Mouse (Mus musculus): Measurements from ENCODE around the gene Cck. TPM values are rescaled to one million over a fixed set of nuclear protein-coding genes. Genes with fewer than 3 reads are reported as not detected.
A peak's percentile ranks its signal among the peaks of the same experiment; 100 is the strongest.

Gene Cck
- polyA plus RNA-seq (2016; fragmentation: Nextera tagmentation; extraction: Ambion mirVana) = 8.1 and 10.3 TPM in 2 replicates

DNA sequence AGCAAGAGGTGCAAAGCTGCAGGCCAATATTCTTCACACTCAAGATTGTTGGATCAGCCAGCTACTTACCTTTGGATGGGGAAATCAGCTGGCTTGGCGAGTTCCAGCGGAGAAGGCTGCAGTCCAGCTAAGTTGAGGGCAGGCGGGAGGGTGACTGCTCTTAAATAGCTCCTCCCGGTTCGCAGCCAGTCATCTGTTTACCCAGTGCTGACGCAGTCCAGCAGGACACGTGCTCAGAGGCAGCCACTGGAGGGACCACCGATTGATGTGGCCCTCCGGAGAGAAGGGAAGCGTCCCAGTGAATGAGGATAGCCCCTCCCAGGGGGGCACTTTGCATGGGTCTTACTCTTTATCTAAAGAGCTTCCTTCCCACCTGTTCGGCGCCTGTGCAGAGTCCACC, at the start of gene Cck:
Gene Cck, minus strand, starts transcription at position 166 of the 400 bp plus-strand sequence.
- Histone ChIP-seq H3K4me2 (replicated peaks) (peak within 1 kb of the TSS; percentile 52), H3K9me3 (no peaks in the 10 kb centered on the region), H3K4me1 (peaks cover 16% of the 10 kb centered on the region; the same call in 1 of the 2 replicates), H3K27ac (replicated peaks) (no peak within 1 kb of the TSS), H3K4me3 (peak within 1 kb of the TSS; percentile 38), H3K27me3 (peaks cover 62% of the 10 kb centered on the region), H3K9ac (replicated peaks) (no peak within 1 kb of the TSS), H3K36me3 (no peaks in the 10 kb centered on the region)
- WGBS = 3% methylated on average over 12 of the region's 12 CpGs
- no peak for ATAC-seq (ENCODE audit: low FRiP score, low read depth)

DNA sequence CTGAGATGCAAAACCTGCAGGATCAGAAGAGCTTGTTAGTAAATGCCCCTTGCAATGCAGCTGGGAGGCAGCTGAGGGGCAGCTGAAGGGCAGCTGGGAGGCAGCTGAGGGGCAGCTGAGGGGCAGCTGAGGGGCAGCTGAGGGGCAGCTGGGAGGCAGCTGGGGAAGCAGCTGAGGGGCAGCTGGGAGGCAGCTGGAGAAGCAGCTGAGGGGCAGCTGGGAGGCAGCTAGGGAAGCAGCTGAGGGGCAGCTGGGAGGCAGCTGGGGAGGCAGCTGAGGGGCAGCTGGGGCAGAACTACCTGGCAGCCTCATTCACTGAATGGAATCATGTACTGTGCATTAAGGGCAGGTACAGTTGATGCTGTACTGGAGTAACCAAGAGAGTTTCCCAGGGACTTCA, 46.0 kb upstream of the Cck start:
- H3K27me3 ChIP-seq = no peaks in the 10 kb centered on the region

DNA sequence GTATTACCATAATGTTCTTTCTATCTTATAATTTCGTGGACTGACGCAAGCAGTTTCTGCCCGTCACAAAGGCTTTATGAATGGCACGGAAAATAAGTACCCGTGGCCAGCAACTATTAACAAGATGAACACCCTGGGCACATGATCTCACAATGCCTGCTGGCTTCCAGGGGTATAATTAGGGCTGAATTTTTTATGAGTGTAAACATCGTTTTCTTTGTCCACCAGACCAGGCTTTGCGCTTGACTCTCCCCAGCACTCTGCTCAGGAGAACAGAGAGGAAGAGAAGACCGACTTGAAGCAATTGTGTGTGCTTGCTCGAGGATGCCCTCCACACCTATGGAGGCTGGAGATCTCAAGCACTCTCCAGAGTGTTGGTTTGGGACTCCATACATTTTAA, 37.1 kb upstream of the Cck start:
- no peaks in the 10 kb centered on the region for H3K4me1 ChIP-seq
- ATAC-seq (ENCODE audit: low FRiP score, low read depth) = no peak
- H3K36me3 ChIP-seq = no peaks in the 10 kb centered on the region
- 76% methylated on average over 9 of the region's 9 CpGs for WGBS
- no peak overlapping the region for H3K4me2 ChIP-seq (replicated peaks)
- H3K4me3 ChIP-seq = no peak overlapping the region
- no peaks in the 10 kb centered on the region for H3K27me3 ChIP-seq
- no peak overlapping the region for H3K27ac ChIP-seq (replicated peaks)
- no peaks in the 10 kb centered on the region for H3K9me3 ChIP-seq
- H3K9ac ChIP-seq (replicated peaks) = no peak overlapping the region

More for the DNA sequence above, 46.0 kb upstream of the Cck start:
- Histone ChIP-seq H3K9ac (replicated peaks) (no peak overlapping the region), H3K9me3 (no peaks in the 10 kb centered on the region), H3K4me2 (replicated peaks) (no peak overlapping the region), H3K27ac (replicated peaks) (peak overlapping the region; percentile 50; the same call in 1 of the 2 replicates), H3K4me3 (no peak overlapping the region), H3K36me3 (no peaks in the 10 kb centered on the region), H3K4me1 (no peaks in the 10 kb centered on the region)
- no peak for ATAC-seq (ENCODE audit: low FRiP score, low read depth)

DNA sequence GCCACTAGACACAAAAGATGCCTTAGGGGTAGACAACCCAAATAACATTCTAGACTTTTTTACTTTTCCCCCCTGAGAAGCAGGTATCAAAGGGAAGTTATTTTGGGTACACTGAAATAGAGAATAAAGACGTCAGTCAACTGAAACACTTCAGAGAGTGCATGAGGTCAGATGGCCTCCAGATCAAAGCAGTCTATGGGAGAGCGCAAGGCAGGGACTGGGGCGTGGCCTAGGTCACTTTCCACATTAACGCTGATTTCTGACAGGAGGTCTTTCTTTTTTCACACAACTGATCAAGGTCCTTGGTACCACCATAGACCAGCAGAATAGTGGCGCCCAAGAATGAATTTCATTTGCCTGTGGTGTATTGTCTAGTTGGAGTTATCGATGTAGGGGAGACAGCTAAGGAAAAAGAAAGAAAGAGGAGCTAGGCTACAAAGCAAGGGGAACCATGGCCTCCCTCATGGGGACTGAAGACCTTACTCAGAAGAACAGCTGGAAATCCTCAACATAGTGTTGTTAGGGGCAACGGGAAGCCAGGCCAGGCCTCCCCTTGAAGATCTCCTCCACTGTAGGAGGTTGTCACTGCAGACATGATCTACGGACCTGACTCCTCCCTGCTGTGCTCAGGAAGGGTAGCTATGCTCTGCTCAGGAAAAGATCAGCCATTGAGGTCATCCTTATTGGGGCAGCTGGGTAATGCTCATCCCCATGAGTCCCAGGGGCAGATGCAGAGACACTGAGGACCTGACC, 33.3 kb upstream of the Cck start:
- no peak overlapping the region for H3K9ac ChIP-seq (replicated peaks)
- no peak overlapping the region for H3K4me3 ChIP-seq
- 73% methylated on average over 8 of the region's 8 CpGs for WGBS
- H3K36me3 ChIP-seq = no peaks in the 10 kb centered on the region
- H3K27me3 ChIP-seq = no peaks in the 10 kb centered on the region
- H3K9me3 ChIP-seq = peaks cover 4% of the 10 kb centered on the region; the same call in 1 of the 2 replicates
- no peak for ATAC-seq (ENCODE audit: low FRiP score, low read depth)
- no peaks in the 10 kb centered on the region for H3K4me1 ChIP-seq
- H3K27ac ChIP-seq (replicated peaks) = no peak overlapping the region
- no peak overlapping the region for H3K4me2 ChIP-seq (replicated peaks)

DNA sequence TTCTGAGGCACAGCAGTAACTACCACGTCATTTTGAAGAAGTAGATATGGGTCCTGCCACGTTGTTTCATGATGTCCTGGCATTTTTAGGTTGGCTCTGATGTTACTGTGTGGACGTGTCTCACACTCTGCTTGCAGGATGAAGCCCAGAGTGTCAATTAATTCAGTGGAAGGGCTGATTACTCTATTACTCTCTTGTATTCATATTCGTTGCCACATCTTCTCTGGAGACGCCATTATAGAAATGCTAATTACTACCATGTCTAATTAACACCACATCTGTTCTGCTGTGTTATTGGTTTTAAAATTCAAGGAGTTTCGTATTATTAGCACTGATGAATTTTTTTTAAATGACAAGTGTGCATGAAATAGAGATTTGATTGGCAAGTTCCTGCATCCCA, 30.7 kb upstream of the Cck start:
- H3K36me3 ChIP-seq = no peaks in the 10 kb centered on the region
- H3K4me2 ChIP-seq (replicated peaks) = no peak overlapping the region
- no peak overlapping the region for H3K27ac ChIP-seq (replicated peaks)
- H3K4me1 ChIP-seq = no peaks in the 10 kb centered on the region
- no peaks in the 10 kb centered on the region for H3K27me3 ChIP-seq
- no peak for ATAC-seq (ENCODE audit: low FRiP score, low read depth)
- no peak overlapping the region for H3K4me3 ChIP-seq
- WGBS = 78% methylated on average over 6 of the region's 6 CpGs
- no peak overlapping the region for H3K9ac ChIP-seq (replicated peaks)
- H3K9me3 ChIP-seq = peaks cover 4% of the 10 kb centered on the region; the same call in 1 of the 2 replicates

DNA sequence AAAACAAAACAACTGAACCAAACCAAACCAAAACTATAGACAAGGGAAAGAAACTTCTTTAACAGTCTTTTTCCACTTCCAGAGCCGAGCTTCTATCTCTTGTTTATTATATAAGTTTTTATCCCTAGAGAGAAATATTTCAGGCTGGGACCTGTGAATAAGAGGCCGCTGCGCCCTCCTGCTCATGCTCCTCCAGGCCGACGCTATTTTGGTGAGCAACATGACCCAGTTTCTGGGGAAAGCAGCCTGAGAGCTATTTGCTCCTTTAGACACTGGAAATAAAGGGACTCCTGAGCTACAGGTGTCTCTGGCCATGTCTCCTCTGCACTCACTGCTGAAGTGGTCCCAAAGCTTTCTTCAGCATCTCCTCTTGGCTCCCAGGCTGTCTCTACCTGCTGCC, 24.6 kb upstream of the Cck start:
- no peaks in the 10 kb centered on the region for H3K9me3 ChIP-seq
- no peak for ATAC-seq (ENCODE audit: low FRiP score, low read depth)
- 0 out of 2 replicates have a peak, but pooled peaks cover 3% of the 10 kb centered on the region for H3K4me1 ChIP-seq
- no peaks in the 10 kb centered on the region for H3K36me3 ChIP-seq
- H3K4me2 ChIP-seq (replicated peaks) = no peak overlapping the region
- no peak overlapping the region for H3K4me3 ChIP-seq
- H3K27me3 ChIP-seq = no peaks in the 10 kb centered on the region
- H3K9ac ChIP-seq (replicated peaks) = no peak overlapping the region
- 82% methylated on average over 5 of the region's 5 CpGs for whole genome bisulfite sequencing
- no peak overlapping the region for H3K27ac ChIP-seq (replicated peaks)

DNA sequence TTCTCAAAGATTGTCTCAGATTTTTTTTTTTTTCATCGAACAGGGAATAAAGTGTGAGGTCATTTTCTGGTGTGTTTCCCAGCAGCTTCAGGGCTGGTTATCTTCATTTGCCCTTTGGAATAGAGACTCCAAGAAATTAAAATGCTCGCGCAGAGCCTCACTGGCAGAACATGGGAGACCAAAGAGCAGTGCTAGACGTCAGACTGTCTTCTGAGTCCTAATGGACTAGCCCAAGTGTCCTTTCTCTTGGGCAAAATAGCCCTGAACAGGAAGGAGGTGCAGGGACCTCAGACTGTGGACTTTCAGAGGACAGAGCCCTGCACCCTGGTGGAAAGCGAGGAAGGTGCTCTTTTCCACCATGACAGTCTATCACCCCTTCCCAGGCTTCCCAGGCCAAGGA, 19.0 kb upstream of the Cck start:
- Histone ChIP-seq H3K9ac (replicated peaks) (no peak overlapping the region), H3K4me3 (no peak overlapping the region), H3K4me1 (no peaks in the 10 kb centered on the region), H3K9me3 (no peaks in the 10 kb centered on the region), H3K27ac (replicated peaks) (no peak overlapping the region), H3K4me2 (replicated peaks) (no peak overlapping the region), H3K36me3 (no peaks in the 10 kb centered on the region), H3K27me3 (no peaks in the 10 kb centered on the region)
- 89% methylated on average over 5 of the region's 5 CpGs for WGBS
- no peak for ATAC-seq (ENCODE audit: low FRiP score, low read depth)

DNA sequence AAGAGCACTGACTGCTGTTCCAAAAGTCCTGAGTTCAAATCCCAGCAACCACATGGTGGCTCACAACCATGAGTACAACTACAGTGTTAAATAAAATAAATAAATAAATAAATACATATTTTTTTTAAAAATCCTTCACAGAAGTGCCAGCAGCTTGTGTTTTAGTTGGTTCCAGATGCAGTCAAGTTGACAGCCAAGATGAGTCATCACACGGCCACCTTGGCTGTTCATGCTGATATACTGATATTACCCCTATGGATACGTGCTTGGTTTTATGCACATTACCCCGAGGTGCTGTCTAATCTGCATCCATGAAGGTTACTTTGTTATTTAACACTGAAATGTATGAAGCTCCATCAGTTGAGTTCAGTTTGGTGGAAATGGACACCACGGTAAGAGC, 16.4 kb upstream of the Cck start:
- Histone ChIP-seq H3K27me3 (no peaks in the 10 kb centered on the region), H3K9ac (replicated peaks) (no peak overlapping the region), H3K36me3 (no peaks in the 10 kb centered on the region), H3K4me2 (replicated peaks) (no peak overlapping the region), H3K4me3 (no peak overlapping the region), H3K27ac (replicated peaks) (no peak overlapping the region), H3K4me1 (no peaks in the 10 kb centered on the region), H3K9me3 (no peaks in the 10 kb centered on the region)
- no peak for ATAC-seq (ENCODE audit: low FRiP score, low read depth)
- WGBS = 93% methylated on average over 4 of the region's 4 CpGs

DNA sequence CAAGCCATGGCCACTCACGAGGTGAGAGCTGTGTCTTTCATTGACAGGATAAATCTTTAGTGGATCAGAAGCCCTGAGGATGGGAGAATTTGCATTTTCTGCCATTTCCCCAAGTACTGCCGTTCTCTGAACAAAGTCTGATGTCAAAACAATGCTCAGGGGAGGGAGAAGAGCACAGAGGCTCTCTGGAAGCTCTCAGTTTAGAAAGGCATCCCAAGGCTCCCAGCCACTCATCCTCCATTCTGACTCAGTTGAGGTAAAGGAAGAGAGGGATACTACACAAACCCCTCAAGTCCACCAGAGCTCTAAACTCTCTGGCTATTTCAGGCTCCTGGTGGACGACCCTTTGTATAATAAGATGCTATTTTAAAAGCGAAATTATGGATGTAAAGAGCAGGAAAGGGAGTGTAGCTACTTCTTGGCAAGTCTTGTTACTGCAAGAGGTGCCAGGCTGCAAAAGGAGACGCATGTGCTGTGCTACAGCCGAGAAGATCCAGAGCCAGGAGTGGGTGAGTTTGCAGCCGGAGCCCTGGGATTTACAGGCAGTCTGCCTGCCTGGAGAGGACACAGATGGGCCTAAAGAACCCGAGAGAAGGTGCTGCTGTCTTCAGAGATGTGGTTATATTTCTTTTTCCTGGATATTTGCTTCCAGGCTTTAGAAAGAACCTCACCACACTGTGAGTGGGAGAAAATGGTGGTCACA, 11.1 kb upstream of the Cck start:
- ATAC-seq (ENCODE audit: low FRiP score, low read depth) = no peak
- H3K36me3 ChIP-seq = no peaks in the 10 kb centered on the region
- H3K9ac ChIP-seq (replicated peaks) = no peak overlapping the region
- no peaks in the 10 kb centered on the region for H3K4me1 ChIP-seq
- H3K27ac ChIP-seq (replicated peaks) = no peak overlapping the region
- 66% methylated on average over 8 of the region's 8 CpGs for WGBS
- no peaks in the 10 kb centered on the region for H3K27me3 ChIP-seq
- H3K4me3 ChIP-seq = no peak overlapping the region
- H3K4me2 ChIP-seq (replicated peaks) = no peak overlapping the region
- no peaks in the 10 kb centered on the region for H3K9me3 ChIP-seq

DNA sequence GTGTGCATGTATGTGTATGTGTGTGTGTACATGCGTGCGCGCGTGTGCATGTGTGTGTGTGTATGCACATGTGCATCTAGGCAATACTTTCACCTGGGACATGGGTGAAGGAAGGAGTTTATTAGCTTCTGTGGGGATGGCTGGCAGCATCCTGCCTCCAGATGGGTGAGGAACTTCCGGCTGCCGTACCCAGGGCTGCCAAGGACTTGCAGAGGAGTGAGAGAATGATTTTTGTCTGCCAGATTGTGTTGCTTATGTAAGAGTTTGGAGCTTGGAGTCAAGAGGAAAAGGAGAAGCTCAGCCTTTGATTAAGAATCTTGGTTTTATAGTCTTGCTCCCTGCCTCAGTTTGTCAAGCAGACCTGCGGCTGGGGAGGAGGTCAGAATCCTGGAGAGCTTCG, 9.9 kb upstream of the Cck start:
- H3K27ac ChIP-seq (replicated peaks) = no peak overlapping the region
- H3K4me1 ChIP-seq = no peaks in the 10 kb centered on the region
- no peaks in the 10 kb centered on the region for H3K27me3 ChIP-seq
- H3K4me3 ChIP-seq = no peak overlapping the region
- WGBS = 94% methylated on average over 8 of the region's 8 CpGs
- no peaks in the 10 kb centered on the region for H3K9me3 ChIP-seq
- no peak overlapping the region for H3K9ac ChIP-seq (replicated peaks)
- ATAC-seq (ENCODE audit: low FRiP score, low read depth) = no peak
- no peaks in the 10 kb centered on the region for H3K36me3 ChIP-seq
- no peak overlapping the region for H3K4me2 ChIP-seq (replicated peaks)

DNA sequence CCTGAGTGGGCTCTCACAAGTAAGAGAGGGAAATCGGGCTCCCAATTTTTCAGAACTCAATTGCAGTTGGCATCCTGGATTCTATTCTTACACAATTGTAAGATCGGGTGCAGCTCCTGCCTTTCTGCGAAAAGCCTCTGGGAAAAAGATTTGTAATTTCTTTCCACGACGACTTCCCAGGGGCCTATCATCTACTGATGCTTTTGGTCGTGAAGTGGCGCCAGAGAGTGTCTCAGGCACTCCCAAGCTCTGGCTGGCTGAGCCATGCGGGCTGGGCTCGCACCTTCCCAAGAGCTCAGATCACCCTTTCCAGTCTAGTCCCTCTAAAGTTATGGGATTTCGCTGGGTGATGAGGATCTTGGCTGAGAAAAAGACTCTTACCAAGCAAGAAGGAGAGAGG, 608 bp upstream of the Cck start:
- Histone ChIP-seq H3K4me1 (peaks cover 16% of the 10 kb centered on the region; the same call in 1 of the 2 replicates), H3K9ac (replicated peaks) (no peak overlapping the region), H3K27me3 (peaks cover 62% of the 10 kb centered on the region), H3K27ac (replicated peaks) (no peak overlapping the region), H3K36me3 (no peaks in the 10 kb centered on the region), H3K9me3 (no peaks in the 10 kb centered on the region), H3K4me2 (replicated peaks) (no peak overlapping the region), H3K4me3 (no peak overlapping the region)
- 31% methylated on average over 10 of the region's 10 CpGs for WGBS
- no peak for ATAC-seq (ENCODE audit: low FRiP score, low read depth)

DNA sequence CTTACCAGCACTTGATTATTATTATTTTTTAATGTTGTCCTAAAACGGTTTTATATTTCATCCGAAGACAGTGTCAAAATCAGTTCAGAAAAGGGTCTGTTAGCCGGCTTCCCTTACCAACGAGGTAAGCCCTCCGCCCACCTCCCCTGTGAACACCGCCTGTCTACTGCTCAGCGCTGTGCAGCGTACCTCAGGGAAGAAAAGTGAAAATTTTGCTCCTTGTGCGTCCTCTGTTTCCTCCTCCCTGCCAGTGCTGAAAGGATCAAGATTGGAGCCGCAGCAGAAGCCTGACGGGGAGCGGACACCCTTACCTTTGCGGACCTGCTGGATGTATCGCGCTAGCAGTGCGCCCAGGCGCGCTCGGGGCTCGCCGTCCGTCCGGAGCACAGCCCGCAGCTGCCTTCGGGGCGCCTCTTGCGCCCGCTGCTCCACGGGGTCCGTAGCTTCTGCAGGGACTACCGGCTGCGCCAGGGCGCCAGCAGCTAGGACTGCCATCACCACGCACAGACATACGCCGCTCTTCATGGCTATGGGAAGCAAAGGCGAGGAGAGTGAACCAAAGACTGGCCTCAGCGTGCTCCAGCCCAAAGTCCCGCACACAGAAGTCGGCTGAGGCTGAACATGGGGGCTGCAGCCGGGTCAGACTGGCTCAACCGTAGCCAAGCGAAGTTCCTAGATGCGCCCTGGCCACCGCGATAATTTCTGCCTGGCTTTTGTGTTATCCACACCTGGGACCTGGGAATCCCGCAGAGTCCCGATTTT, 1.3 kb downstream of the Cck start:
- Histone ChIP-seq H3K9me3 (no peaks in the 10 kb centered on the region), H3K9ac (replicated peaks) (peak overlapping the region; percentile 24; the same call in 1 of the 2 replicates), H3K4me2 (replicated peaks) (peak overlapping the region; percentile 52), H3K4me1 (peaks cover 16% of the 10 kb centered on the region; the same call in 1 of the 2 replicates), H3K27ac (replicated peaks) (no peak overlapping the region), H3K27me3 (peaks cover 59% of the 10 kb centered on the region), H3K36me3 (no peaks in the 10 kb centered on the region), H3K4me3 (peak overlapping the region; percentile 38)
- WGBS = 4% methylated on average over 48 of the region's 48 CpGs
- ATAC-seq (ENCODE audit: low FRiP score, low read depth) = no peak
